Mouse (Mus musculus) spleen, adult 12 weeks (tissue): ENCODE measurements around the gene Gga2.

Source experiments
- DNase-seq: peaks from one replicate; pipeline ENCODE4 v3.0.0; 2022; ENCODE audit warnings: low spot score

Gga2 gene

GRCm38 (mm10) chr7:122000396-122000795 lies 20.6 kb downstream of the Gga2 start:
- DNase-seq: no peak

GRCm38 (mm10) chr7:121995961-121996360 lies 25.1 kb downstream of the Gga2 start:
- no peak for DNase-seq

GRCm38 (mm10) chr7:121981307-121981871 lies 39.6 kb downstream of the Gga2 start, which contains the start of gene Cog7:
Cog7 (minus strand) TSS chr7:121981711.
- DNase-seq: peak; percentile 85

- peak; percentile 27 for DNase-seq
Measured at GRCm38 (mm10) chr7:121975031-121975430, 46.0 kb downstream of the Gga2 start.

- DNase-seq: no peak
Measured at GRCm38 (mm10) chr7:121971698-121972097, 49.3 kb downstream of the Gga2 start.

GRCm38 (mm10) chr7:121970250-121970649 lies 50.8 kb downstream of the Gga2 start:
- no peak for DNase-seq

- DNase-seq: no peak
Measured at GRCm38 (mm10) chr7:121968816-121969215, 52.2 kb downstream of the Gga2 start.

GRCm38 (mm10) chr7:121968242-121968641 lies 52.8 kb downstream of the Gga2 start:
- DNase-seq: no peak

- no peak for DNase-seq
Measured at GRCm38 (mm10) chr7:121966169-121966568, 54.9 kb downstream of the Gga2 start.

GRCm38 (mm10) chr7:121963883-121964398 lies 57.1 kb downstream of the Gga2 start:
- no peak for DNase-seq

GRCm38 (mm10) chr7:121962571-121962959 lies 58.5 kb downstream of the Gga2 start:
- DNase-seq: no peak

- no peak for DNase-seq
Measured at GRCm38 (mm10) chr7:121961913-121962570, 59.0 kb downstream of the Gga2 start.

- no peak for DNase-seq
Measured at GRCm38 (mm10) chr7:121955802-121956201, 65.2 kb downstream of the Gga2 start.

- no peak for DNase-seq
Measured at GRCm38 (mm10) chr7:121954891-121955669, 65.9 kb downstream of the Gga2 start.

GRCm38 (mm10) chr7:121947513-121947912 lies 73.5 kb downstream of the Gga2 start:
- no peak for DNase-seq

- no peak for DNase-seq
Measured at GRCm38 (mm10) chr7:121946196-121946595, 74.8 kb downstream of the Gga2 start.

- no peak for DNase-seq
Measured at GRCm38 (mm10) chr7:121942371-121942770, 78.7 kb downstream of the Gga2 start.

- DNase-seq: no peak
Measured at GRCm38 (mm10) chr7:121941640-121942039, 79.4 kb downstream of the Gga2 start.

- no peak for DNase-seq
Measured at GRCm38 (mm10) chr7:121941016-121941415, 80.0 kb downstream of the Gga2 start.

- no peak for DNase-seq
Measured at GRCm38 (mm10) chr7:121939729-121940128, 81.3 kb downstream of the Gga2 start.

- DNase-seq: no peak
Measured at GRCm38 (mm10) chr7:121939244-121939643, 81.8 kb downstream of the Gga2 start.

- no peak for DNase-seq
Measured at GRCm38 (mm10) chr7:121938124-121938891, 82.7 kb downstream of the Gga2 start.
